Mouse (Mus musculus): Measurements from ENCODE around the gene Cdc7.

DNA sequence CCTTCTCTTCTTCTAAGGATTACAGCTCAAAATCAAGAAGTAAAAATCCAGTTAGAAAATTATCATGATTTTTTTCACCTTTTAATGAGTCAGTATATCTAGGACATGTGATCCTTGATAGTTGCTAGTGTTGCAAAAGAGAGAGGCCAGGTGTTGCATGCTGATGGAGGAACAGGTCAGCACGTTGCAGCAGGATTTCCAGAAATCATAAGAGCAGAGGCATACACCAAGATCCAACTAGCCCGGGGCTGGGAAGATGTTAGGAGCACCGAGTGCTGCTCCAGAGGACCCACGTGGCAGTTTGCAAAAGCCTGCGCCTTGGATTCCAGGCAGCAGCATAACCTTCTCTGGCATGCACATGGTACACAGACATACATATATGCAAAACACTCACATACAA lies 54.9 kb downstream of the Cdc7 start:
- TF ChIP-seq CTCF (conservative IDR thresholded peaks at IDR 0.05; ENCODE audit: low read length) (no peak), NANOG (IDR thresholded peaks at IDR 0.05; ENCODE audit: borderline replicate concordance, low read length) (no peak), POU5F1 (IDR thresholded peaks at IDR 0.05; ENCODE audit: borderline replicate concordance, low read length) (no peak)
